Mouse (Mus musculus) small intestine, adult 2 months (tissue): ENCODE measurements at regions not wholly inside any gene's neighbourhood (a gene's known extent, or its start where the extent isn't known, plus 50 kb on each side); places are given as distances from the start of the nearest gene placed in this dataset.

ENCODE experiments used
- CTCF ChIP-seq: fragments of 200-500 bp; IDR thresholded peaks from 2 replicates; pipeline ENCODE4 v1.5.1; 2012; ENCODE audit warnings: low read depth, mild to moderate bottlenecking, control low read depth, inconsistent platforms, low read length, moderate library complexity, mixed read lengths; ENCODE audit not compliant: insufficient replicate concordance, insufficient read length; ENCODE audit errors: extremely low read depth
- POLR2A ChIP-seq: fragments of 200-500 bp; IDR thresholded peaks from 2 replicates; pipeline ENCODE4 v1.6.1; 2012; ENCODE audit warnings: low read depth, mild to moderate bottlenecking, control low read depth, inconsistent platforms, low read length, moderate library complexity

DNA sequence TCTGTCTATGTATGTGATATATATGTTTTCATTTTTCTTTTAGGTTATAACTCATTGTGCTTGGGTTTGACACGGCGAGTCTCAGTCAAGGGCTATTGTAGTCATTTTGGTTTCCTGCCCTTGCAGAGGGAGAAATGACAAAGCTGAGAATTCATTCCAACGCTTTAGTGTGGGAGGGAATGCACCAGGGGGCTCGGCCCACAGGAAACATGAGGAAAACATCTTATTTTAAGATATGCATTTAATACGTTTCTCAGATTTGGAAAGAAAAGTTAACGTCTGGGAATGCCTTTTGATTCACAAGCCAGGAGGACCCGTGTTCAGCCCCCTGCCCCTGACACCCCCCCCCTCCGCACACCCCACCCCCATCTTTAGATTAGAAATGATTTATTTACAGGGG is 64.0 kb upstream of the Psmd7 start:
- no peak for TF ChIP-seq POLR2A
- TF ChIP-seq CTCF, result no peak
